Mouse (Mus musculus): Measurements from ENCODE around the gene Ccdc84. TPM values are rescaled to one million over a fixed set of nuclear protein-coding genes. Genes with fewer than 3 reads are reported as not detected.
A peak's percentile ranks its signal among the peaks of the same experiment; 100 is the strongest.

Ccdc84 gene
- total and polyA plus RNA-seq, 3 experiments = 18.0 to 18.7 TPM; not detected in 1

GRCm38 (mm10) chr9:44379862-44380261, 38.5 kb downstream of the Ccdc84 start:
- Histone ChIP-seq H3K79me2 (ENCODE audit: control insufficient read depth, insufficient read depth, low read length, poor library complexity) (peaks cover 26% of the 10 kb centered on the region), H3K27ac (ENCODE audit: control insufficient read depth, low read depth, low read length) (peak overlapping the region; percentile 58), H3K27me3 (ENCODE audit: control insufficient read depth in 1 of 2, insufficient read depth in 2 of 2, low read length in 2 of 2) (no peaks in the 10 kb centered on the region), H3K9me3 (replicated peaks; ENCODE audit: insufficient read depth, low read length) (no peaks in the 10 kb centered on the region), H3K4me3 (ENCODE audit: control insufficient read depth in 1 of 2, insufficient read depth in 1 of 2, low read depth in 2 of 2, low read length in 2 of 2) (peak overlapping the region; percentile 81 to 96), H3K9ac (ENCODE audit: control insufficient read depth, low read depth, low read length, poor library complexity, severe bottlenecking) (peak overlapping the region; percentile 94), H3K36me3 (ENCODE audit: control insufficient read depth in 1 of 2, insufficient read depth in 2 of 2, low read length in 2 of 2) (peaks cover 9 to 10% of the 10 kb centered on the region in 2 experiments), H3K4me1 (ENCODE audit: control insufficient read depth in 1 of 2, insufficient read depth in 2 of 2, low read length in 2 of 2) (peaks cover 0 to 9% of the 10 kb centered on the region in 2 experiments; a peak in 3 of 4 replicates)
- DNase-seq (ENCODE audit: low read depth, low spot score) = no peak
- peak; percentile 8; the same call in 1 of the 2 replicates for TF ChIP-seq SIN3A (IDR thresholded peaks at IDR 0.05; ENCODE audit: low read length)
- no peak for TF ChIP-seq TCF12 (IDR thresholded peaks at IDR 0.05; ENCODE audit: low read depth, low read length)
- TF ChIP-seq RAD21 (IDR thresholded peaks at IDR 0.05; ENCODE audit: low read depth, low read length) = no peak

DNA sequence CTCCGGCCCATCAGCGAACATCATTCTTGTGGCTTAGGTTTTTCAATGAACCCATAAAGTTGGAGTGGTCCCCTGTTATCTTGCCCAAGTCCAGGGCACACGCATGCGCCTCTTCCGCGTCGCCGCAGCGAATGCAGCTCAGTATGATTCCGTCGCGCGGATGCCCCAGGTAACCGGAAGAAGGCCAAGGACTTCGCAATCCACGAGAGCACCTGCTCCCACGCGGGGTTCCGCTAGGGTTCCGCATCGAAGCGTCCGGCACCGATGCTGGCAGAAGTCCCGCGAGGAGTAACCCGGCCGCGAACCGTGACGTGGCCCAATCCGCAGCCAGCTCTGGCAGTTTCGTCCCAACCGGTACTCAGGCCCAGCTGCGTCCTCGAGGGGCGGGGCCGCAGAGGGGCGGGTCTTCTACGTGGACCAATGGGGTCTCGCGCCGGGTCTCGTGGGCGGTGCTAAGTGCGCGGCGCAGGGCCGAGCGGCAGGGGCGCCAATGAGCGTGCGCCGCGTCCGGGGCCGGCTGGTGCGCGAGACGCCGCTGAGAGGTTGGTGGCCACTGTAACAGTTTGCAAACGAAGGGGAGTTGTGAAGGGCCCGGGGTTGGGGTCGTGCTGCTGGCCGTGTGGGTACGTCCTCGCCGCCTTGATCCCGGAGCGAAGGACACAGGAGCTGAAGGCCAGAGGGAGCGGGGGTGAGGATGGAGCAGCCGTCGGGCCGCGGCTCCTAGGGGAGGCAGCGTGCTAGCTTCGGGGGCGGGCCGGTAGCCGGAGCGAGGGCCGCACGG, 39.1 kb downstream of the Ccdc84 start, which contains the start of gene Hyou1:
Gene Hyou1 (plus strand): TSS at position 437 of the 781 bp plus-strand sequence.
- Histone ChIP-seq H3K9me3 (replicated peaks; ENCODE audit: insufficient read depth, low read length) (no peaks in the 10 kb centered on the region), H3K79me2 (ENCODE audit: control insufficient read depth, insufficient read depth, low read length, poor library complexity) (peaks cover 26% of the 10 kb centered on the region), H3K4me1 (ENCODE audit: control insufficient read depth in 1 of 2, insufficient read depth in 2 of 2, low read length in 2 of 2) (peaks cover 0 to 9% of the 10 kb centered on the region in 2 experiments; a peak in 3 of 4 replicates), H3K9ac (ENCODE audit: control insufficient read depth, low read depth, low read length, poor library complexity, severe bottlenecking) (peak within 1 kb of the TSS; percentile 94), H3K36me3 (ENCODE audit: control insufficient read depth in 1 of 2, insufficient read depth in 2 of 2, low read length in 2 of 2) (peaks cover 8 to 10% of the 10 kb centered on the region in 2 experiments), H3K4me3 (ENCODE audit: control insufficient read depth in 1 of 2, insufficient read depth in 1 of 2, low read depth in 2 of 2, low read length in 2 of 2) (peak within 1 kb of the TSS; percentile 81 to 96), H3K27me3 (ENCODE audit: control insufficient read depth in 1 of 2, insufficient read depth in 2 of 2, low read length in 2 of 2) (no peaks in the 10 kb centered on the region), H3K27ac (ENCODE audit: control insufficient read depth, low read depth, low read length) (peak within 1 kb of the TSS; percentile 89)
- peak; percentile 98 for DNase-seq (ENCODE audit: low read depth, low spot score)
- TF ChIP-seq POLR2AphosphoS5 (IDR thresholded peaks at IDR 0.05; ENCODE audit: borderline replicate concordance, low read depth, low read length) (no peak), NRF1 (IDR thresholded peaks at IDR 0.05; ENCODE audit: insufficient read depth, low read depth, low read length, poor library complexity, severe bottlenecking) (peak; percentile 76), POLR2AphosphoS2 (IDR thresholded peaks at IDR 0.05; ENCODE audit: low read length) (peak; percentile 81), MAFK (IDR thresholded peaks at IDR 0.05; ENCODE audit: borderline replicate concordance, low read depth, low read length) (no peak), CTCF (IDR thresholded peaks at IDR 0.05 in 2 of 3, conservative IDR thresholded peaks at IDR 0.05 in 1 of 3; ENCODE audit: control insufficient read depth in 1 of 3, insufficient read depth in 1 of 3, low read depth in 2 of 3, low read length in 3 of 3, poor library complexity in 1 of 3, severe bottlenecking in 1 of 3) (0 out of 6 replicates have a peak, but pooled peaks of 1 of the 3 experiments have one; percentile 10), ZC3H11A (IDR thresholded peaks at IDR 0.05; ENCODE audit: low read depth, low read length) (no peak), TAL1 (IDR thresholded peaks at IDR 0.05; ENCODE audit: low read length) (no peak), ZMIZ1 (IDR thresholded peaks at IDR 0.05; ENCODE audit: low read depth, low read length) (0 out of 2 replicates have a peak, but pooled peaks have one; percentile 19), MAX (IDR thresholded peaks at IDR 0.05; ENCODE audit: low read length) (peak; percentile 94), SIN3A (IDR thresholded peaks at IDR 0.05; ENCODE audit: low read length) (peak; percentile 90), EP300 (IDR thresholded peaks at IDR 0.05; ENCODE audit: low read depth in 1 of 2, low read length in 2 of 2) (peak in 1 of 2 experiments; percentile 26; a peak in 2 of 4 replicates), HCFC1 (IDR thresholded peaks at IDR 0.05; ENCODE audit: low read depth, low read length) (peak; percentile 79), KAT2A (conservative IDR thresholded peaks at IDR 0.05; ENCODE audit: low read depth, low read length) (peak; percentile 49; the same call in 1 of the 2 replicates), GABPA (IDR thresholded peaks at IDR 0.05; ENCODE audit: low read depth, low read length) (no peak), JUND (IDR thresholded peaks at IDR 0.05; ENCODE audit: low read depth, low read length) (no peak), MEF2A (IDR thresholded peaks at IDR 0.05; ENCODE audit: extremely low read depth, insufficient replicate concordance, low read depth, low read length, poor library complexity, severe bottlenecking) (no peak), GATA1 (IDR thresholded peaks at IDR 0.05; ENCODE audit: low read depth, low read length) (peak; percentile 60; the same call in 1 of the 2 replicates), CHD2 (IDR thresholded peaks at IDR 0.05; ENCODE audit: low read length) (peak; percentile 90), CHD1 (IDR thresholded peaks at IDR 0.05; ENCODE audit: low read depth, low read length) (no peak), RAD21 (IDR thresholded peaks at IDR 0.05; ENCODE audit: low read depth, low read length) (no peak), USF1 (IDR thresholded peaks at IDR 0.05; ENCODE audit: low read depth, low read length) (peak; percentile 65), ELF1 (IDR thresholded peaks at IDR 0.05; ENCODE audit: low read depth, low read length) (peak; percentile 84), ZNF384 (IDR thresholded peaks at IDR 0.05; ENCODE audit: low read depth, low read length) (no peak), TCF12 (IDR thresholded peaks at IDR 0.05; ENCODE audit: low read depth, low read length) (peak; percentile 35; the same call in 1 of the 2 replicates), MAZ (IDR thresholded peaks at IDR 0.05; ENCODE audit: low read depth, low read length) (no peak; the same call in 1 of the 2 replicates), SMC3 (IDR thresholded peaks at IDR 0.05; ENCODE audit: low read depth, low read length) (no peak), MYB (IDR thresholded peaks at IDR 0.05; ENCODE audit: low read depth, low read length) (no peak), E2F4 (IDR thresholded peaks at IDR 0.05; ENCODE audit: borderline replicate concordance, low read depth, low read length) (no peak)
